Mouse (Mus musculus) limb, embryonic 12.5 days (tissue): ENCODE measurements around the gene Exoc4. TPM values are rescaled to one million over a fixed set of nuclear protein-coding genes. Genes with fewer than 3 reads are reported as not detected.

Experiments
- ATAC-seq: fragments of 200-750 bp; cut with Nextera tagmentation; 2 replicates; pipeline ENCODE4 v1.8.0; 2017; ENCODE audit warnings: low read depth, moderate TSS enrichment; ENCODE audit not compliant: insufficient number of reproducible peaks, insufficient read depth, low FRiP score, low TSS enrichment
- H3K27ac ChIP-seq: fragments of 300-500 bp; sonication (generic); 2 replicates; pipeline ENCODE4 v1.5.1; 2016; ENCODE audit warnings: mild to moderate bottlenecking, moderate library complexity
- H3K27me3 ChIP-seq: fragments of 300-500 bp; sonication (generic); 2 replicates; pipeline ENCODE4 v1.6.1; 2016; ENCODE audit warnings: mild to moderate bottlenecking, moderate library complexity
- H3K36me3 ChIP-seq: fragments of 300-500 bp; sonication (generic); 2 replicates; pipeline ENCODE4 v1.6.1; 2016; ENCODE audit warnings: mild to moderate bottlenecking, moderate library complexity
- H3K4me1 ChIP-seq: fragments of 300-500 bp; sonication (generic); replicated peaks from 2 replicates; pipeline ENCODE4 v1.6.1; 2016
- H3K4me2 ChIP-seq: fragments of 300-500 bp; sonication (generic); 2 replicates; pipeline ENCODE4 v1.6.1; 2016; ENCODE audit warnings: mild to moderate bottlenecking, moderate library complexity
- H3K4me3 ChIP-seq: fragments of 300-500 bp; sonication (generic); replicated peaks from 2 replicates; pipeline ENCODE4 v1.5.1; 2016; ENCODE audit warnings: mild to moderate bottlenecking
- H3K9ac ChIP-seq: fragments of 300-500 bp; sonication (generic); replicated peaks from 2 replicates; pipeline ENCODE4 v1.6.1; 2016; ENCODE audit warnings: mild to moderate bottlenecking, moderate library complexity
- H3K9me3 ChIP-seq: fragments of 300-500 bp; sonication (generic); 2 replicates; pipeline ENCODE4 v1.6.1; 2016; ENCODE audit warnings: mild to moderate bottlenecking, moderate library complexity
- WGBS: fragments of 180-500 bp; shearing (Covaris S2); methylation state at CpG from one replicate; pipeline ENCODE4 v1.1.7; 2016; 5-methylcytosine and 5-hydroxymethylcytosine counted together
- polyA plus RNA-seq: library from polyadenylated mRNA; unstranded; fragments of >200 nt; fragmentation: Nextera tagmentation; extraction: Ambion mirVana; gene quantifications from 2 replicates; pipeline ENCODE4 v1.2.1, GENCODE M21; 2016

Exoc4 gene
- polyA plus RNA-seq, 1 experiment from 2014 or later: 39.2 TPM

DNA sequence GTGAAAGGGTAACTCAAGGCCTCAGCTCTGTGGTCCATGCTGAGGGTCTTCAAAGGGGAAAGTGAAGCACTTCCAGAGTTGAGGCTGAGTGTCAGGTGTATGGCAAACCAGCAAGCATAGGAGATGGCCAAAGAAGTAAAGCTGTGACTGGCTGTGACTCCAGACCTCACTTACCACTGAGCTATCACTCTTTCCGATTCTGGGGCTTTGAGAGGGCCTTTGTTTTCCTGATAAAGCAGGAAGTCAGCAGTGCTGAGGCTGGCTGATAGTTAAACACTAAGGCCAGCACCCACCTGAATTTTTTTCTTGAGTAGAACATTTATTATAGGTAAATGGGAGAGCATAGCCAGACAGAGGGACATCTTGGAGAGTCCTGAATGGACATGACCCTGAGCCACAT, 656.2 kb downstream of the Exoc4 start:
- Histone ChIP-seq H3K4me3 (no peak overlapping the region), H3K9me3 (no peaks in the 10 kb centered on the region), H3K4me2 (no peak overlapping the region), H3K27me3 (no peaks in the 10 kb centered on the region), H3K9ac (no peak overlapping the region), H3K4me1 (no peaks in the 10 kb centered on the region), H3K27ac (no peak overlapping the region), H3K36me3 (no peaks in the 10 kb centered on the region)
- ATAC-seq: no peak
- 81% methylated on average over 1 of the region's 1 CpGs for WGBS

DNA sequence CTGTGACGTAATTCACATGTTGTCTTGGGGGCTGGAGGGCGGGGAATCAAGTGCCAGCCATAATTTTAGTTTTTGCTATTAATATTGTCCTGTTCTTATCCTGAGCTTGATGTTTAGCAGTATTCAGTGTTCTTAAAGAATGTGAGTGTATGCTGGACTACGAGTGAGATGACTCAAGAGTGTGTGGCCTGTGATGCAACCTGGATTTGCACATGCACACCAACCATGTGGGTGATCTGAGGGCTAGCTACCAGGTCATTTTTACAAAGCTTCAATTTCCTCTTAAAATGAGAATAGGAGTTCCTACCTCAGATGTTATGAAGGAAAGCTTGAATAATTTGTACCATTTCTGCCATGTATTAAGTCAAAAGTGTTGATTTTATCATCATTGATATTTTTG, 661.8 kb downstream of the Exoc4 start:
- no peaks in the 10 kb centered on the region for H3K4me1 ChIP-seq
- H3K27me3 ChIP-seq: no peaks in the 10 kb centered on the region
- no peak overlapping the region for H3K4me2 ChIP-seq
- H3K4me3 ChIP-seq: no peak overlapping the region
- H3K9me3 ChIP-seq: no peaks in the 10 kb centered on the region
- no peak overlapping the region for H3K27ac ChIP-seq
- 82% methylated on average over 3 of the region's 3 CpGs for WGBS
- ATAC-seq: no peak
- H3K36me3 ChIP-seq: no peaks in the 10 kb centered on the region
- no peak overlapping the region for H3K9ac ChIP-seq

DNA sequence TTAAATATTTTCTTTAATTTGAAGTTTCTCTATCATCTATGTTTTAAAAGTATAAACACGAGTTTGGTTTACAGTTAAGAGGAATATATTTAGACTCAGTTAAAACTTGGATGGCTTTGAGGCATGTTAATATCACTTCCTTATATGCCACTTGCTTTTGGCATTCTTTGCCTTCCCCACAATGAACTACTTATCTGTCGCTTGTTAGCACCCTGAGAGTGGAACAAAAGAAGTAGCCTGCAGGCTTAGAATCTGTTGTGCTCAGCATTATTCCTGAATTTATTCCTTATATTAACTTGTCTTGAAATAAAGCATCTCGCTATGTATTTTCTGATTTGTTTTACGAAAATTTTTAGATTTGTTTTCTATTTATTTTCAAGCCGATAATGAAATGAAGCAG, 664.2 kb downstream of the Exoc4 start:
- Histone ChIP-seq H3K4me2 (no peak overlapping the region), H3K27ac (no peak overlapping the region), H3K9ac (no peak overlapping the region), H3K27me3 (no peaks in the 10 kb centered on the region), H3K4me3 (no peak overlapping the region), H3K36me3 (no peaks in the 10 kb centered on the region), H3K9me3 (no peaks in the 10 kb centered on the region), H3K4me1 (no peaks in the 10 kb centered on the region)
- ATAC-seq: no peak
- 83% methylated on average over 5 of the region's 5 CpGs for WGBS

DNA sequence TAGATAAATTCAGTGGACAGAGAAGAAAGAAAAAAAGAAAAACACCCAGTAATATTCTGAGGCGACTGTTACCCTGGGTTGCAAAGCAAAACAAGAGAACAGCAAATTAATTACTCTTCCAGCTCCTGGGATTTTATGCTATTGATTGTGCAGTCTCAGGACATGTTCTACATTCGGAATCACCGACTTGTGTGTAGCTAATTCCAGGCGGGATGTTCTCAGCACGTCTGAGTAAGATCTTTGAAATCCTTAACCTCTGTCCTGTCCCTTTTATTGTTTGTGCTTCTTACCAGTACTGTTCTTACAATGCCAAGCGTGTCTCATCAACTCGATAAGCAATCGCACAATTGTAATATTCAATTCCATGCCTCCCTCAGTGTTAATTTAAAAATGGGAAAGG, 664.6 kb downstream of the Exoc4 start:
- H3K27me3 ChIP-seq: no peaks in the 10 kb centered on the region
- 85% methylated on average over 8 of the region's 8 CpGs for WGBS
- H3K4me1 ChIP-seq: no peaks in the 10 kb centered on the region
- H3K4me3 ChIP-seq: no peak overlapping the region
- H3K4me2 ChIP-seq: no peak overlapping the region
- ATAC-seq: no peak
- H3K27ac ChIP-seq: no peak overlapping the region
- no peaks in the 10 kb centered on the region for H3K36me3 ChIP-seq
- H3K9ac ChIP-seq: no peak overlapping the region
- H3K9me3 ChIP-seq: no peaks in the 10 kb centered on the region

DNA sequence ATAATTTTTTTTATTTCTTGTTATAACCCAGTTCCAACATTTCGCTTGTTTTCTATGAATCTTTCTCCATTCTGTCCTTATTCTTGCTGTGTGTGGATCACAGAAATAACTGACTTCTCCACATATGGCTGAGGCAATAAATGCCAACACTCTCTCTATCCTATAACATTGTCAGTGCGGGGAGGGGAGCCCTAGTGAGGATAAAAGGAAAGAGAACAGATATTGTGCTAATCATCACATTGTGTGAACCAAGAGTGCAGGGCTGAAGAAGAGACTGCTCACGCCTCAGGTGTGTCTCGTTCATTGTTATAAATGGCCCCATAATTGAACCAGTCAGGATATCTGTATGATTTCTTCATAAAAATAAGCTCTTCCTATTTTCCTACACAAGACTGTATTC, 665.1 kb downstream of the Exoc4 start:
- no peak for ATAC-seq
- 83% methylated on average over 4 of the region's 4 CpGs for WGBS
- Histone ChIP-seq H3K9ac (no peak overlapping the region), H3K4me1 (no peaks in the 10 kb centered on the region), H3K27me3 (no peaks in the 10 kb centered on the region), H3K36me3 (no peaks in the 10 kb centered on the region), H3K4me3 (no peak overlapping the region), H3K27ac (no peak overlapping the region), H3K4me2 (no peak overlapping the region), H3K9me3 (no peaks in the 10 kb centered on the region)

DNA sequence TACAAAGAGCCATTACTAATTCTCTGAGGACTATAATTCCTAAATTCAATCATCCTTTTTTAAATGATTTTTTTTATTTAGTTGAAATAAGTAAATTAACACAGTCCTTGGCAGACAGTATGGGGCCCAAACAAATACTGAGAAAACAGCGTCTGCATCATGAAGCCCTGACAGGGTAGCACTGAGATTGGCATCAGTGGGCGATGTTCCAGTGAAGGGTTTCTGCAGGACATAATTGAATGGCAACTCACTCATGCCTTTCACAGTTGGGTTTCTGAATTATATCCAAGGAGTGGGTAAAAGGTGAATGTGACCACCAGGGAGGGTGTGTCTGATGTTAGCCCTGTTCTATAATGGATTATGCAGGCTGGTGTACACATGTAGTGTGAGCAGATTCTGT, 674.7 kb downstream of the Exoc4 start:
- no peak overlapping the region for H3K4me3 ChIP-seq
- no peaks in the 10 kb centered on the region for H3K4me1 ChIP-seq
- no peak overlapping the region for H3K4me2 ChIP-seq
- H3K27ac ChIP-seq: no peak overlapping the region
- no peaks in the 10 kb centered on the region for H3K36me3 ChIP-seq
- WGBS: 88% methylated on average over 2 of the region's 2 CpGs
- no peak for ATAC-seq
- no peaks in the 10 kb centered on the region for H3K9me3 ChIP-seq
- H3K9ac ChIP-seq: no peak overlapping the region
- H3K27me3 ChIP-seq: no peaks in the 10 kb centered on the region

DNA sequence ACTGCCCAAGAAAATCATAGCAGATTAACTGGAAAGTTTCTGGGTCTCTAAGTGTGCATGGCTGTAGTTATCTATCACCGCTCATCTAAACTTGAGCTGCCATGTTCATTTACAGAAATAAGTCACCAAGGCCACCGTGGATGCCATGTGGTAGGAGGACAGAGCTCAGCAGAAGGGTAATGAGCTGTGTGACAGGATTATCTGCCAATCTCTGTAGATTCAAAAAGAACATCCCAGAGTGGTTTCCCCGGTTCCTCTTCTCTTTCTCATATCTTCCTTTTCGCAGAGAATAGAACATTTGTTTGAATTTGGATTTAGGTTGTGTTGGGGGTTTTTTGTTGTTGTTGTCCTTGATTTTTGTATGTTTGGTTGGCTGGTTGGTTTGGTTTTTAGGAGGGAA, 676.0 kb downstream of the Exoc4 start:
- ATAC-seq: no peak
- Histone ChIP-seq H3K4me3 (no peak overlapping the region), H3K4me2 (no peak overlapping the region), H3K27me3 (no peaks in the 10 kb centered on the region), H3K9me3 (no peaks in the 10 kb centered on the region), H3K27ac (no peak overlapping the region), H3K36me3 (no peaks in the 10 kb centered on the region), H3K4me1 (peaks cover 7% of the 10 kb centered on the region; the same call in 1 of the 2 replicates), H3K9ac (no peak overlapping the region)
- 93% methylated on average over 4 of the region's 4 CpGs for WGBS

DNA sequence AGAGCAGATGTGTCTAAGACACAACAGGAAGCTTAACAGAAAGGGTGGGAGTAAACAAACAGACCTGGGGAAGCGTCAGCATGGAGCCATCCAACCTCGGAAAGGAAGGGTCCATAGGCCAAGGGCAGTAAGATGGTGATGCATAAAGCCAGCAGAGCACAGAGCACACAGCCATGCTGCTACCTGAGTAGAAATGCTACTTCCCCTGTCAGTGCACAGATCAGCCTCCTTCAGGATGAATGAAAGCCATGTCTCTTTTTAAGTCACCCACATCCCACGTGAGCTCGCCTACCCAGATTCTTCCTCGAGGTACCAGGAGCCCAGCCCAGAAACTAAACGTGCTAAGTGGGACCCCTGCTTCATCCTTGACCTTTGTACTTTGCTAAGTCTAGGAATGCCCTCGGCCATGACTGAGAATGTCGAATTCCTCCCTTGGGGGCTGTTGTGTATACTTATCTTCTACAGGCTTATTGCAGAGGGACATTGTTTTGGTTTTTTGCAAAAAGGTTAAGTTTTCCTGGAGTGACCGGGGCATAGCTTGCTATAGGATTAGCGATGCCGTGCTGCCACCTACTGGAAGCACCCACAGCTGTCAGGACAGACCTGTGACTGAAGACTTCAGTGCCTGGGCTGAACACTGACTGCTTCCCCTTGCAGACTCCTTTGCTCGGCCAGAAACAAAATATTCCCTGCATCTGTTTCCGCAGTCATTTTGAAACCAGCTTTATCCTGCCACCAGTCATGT, 680.6 kb downstream of the Exoc4 start:
- ATAC-seq: peak; percentile 86; the same call in 1 of the 2 replicates
- no peaks in the 10 kb centered on the region for H3K36me3 ChIP-seq
- H3K4me2 ChIP-seq: no peak overlapping the region
- H3K4me1 ChIP-seq: peaks cover 9% of the 10 kb centered on the region
- no peak overlapping the region for H3K4me3 ChIP-seq
- no peaks in the 10 kb centered on the region for H3K9me3 ChIP-seq
- H3K27me3 ChIP-seq: no peaks in the 10 kb centered on the region
- H3K9ac ChIP-seq: no peak overlapping the region
- WGBS: 26% methylated on average over 13 of the region's 13 CpGs
- H3K27ac ChIP-seq: no peak overlapping the region

DNA sequence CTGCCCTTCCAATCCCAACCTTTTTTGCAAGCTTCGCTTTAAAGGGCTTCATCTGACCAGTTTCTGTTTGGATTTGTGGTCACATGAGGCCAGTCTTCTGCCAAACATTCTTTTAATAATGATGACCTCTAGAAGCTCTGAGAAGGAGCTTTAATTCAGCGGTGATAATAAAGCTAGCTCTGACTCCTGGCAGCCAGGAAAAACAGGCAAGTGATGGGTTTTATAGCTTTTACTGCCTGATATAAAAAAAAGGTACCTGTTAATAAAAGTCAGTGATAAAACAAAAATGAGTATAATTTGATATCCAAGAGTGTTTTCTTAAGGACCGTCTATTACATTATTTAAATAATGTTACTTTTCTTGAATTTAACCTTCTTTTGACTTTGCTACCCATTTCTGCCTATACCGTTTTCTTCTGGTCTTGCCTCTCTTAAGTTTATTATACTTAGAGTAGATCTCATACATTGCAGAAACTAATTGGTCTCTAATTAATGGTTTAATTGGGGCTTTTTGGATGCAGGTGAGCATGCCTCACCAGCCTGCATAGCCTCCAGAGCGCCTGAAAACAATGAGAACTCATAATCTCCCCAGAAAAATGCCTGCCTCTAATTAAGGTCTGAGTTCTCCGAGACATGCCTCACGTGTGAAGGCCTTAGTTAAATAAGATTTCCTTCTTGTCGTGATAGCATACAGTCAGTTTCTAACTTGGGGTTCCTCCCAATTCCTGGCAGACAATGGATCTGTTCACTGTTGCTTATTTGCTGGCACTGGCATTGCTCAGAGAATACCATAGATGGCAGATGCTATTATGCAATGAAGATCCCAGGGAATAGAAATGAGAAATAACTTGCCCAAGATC, 681.4 kb downstream of the Exoc4 start:
- H3K27me3 ChIP-seq: no peaks in the 10 kb centered on the region
- H3K9me3 ChIP-seq: no peaks in the 10 kb centered on the region
- H3K4me1 ChIP-seq: peaks cover 9% of the 10 kb centered on the region
- H3K27ac ChIP-seq: no peak overlapping the region
- H3K36me3 ChIP-seq: no peaks in the 10 kb centered on the region
- no peak for ATAC-seq
- no peak overlapping the region for H3K4me2 ChIP-seq
- 38% methylated on average over 8 of the region's 8 CpGs for WGBS
- no peak overlapping the region for H3K4me3 ChIP-seq
- no peak overlapping the region for H3K9ac ChIP-seq

DNA sequence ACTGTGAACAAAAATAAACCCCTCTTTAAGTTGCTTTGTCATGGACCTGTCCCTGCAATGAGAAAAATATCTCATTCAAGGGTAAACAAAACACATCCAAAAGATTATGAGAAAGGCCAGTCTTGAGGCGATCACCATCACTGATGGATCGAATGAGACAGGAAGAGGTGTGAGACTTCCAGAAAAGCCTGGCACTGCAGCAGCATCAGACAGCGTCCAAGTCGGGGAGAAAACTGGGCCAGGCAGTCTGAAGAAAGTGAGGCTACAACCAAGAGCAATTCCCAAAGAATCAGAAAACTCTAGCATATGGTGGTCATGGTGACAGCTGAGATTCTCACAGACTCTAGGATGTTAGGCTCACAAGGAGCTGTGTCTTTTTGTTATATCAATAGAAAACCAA, 689.0 kb downstream of the Exoc4 start:
- Histone ChIP-seq H3K4me2 (no peak overlapping the region), H3K27ac (no peak overlapping the region), H3K9ac (no peak overlapping the region), H3K4me3 (no peak overlapping the region), H3K9me3 (no peaks in the 10 kb centered on the region), H3K4me1 (no peaks in the 10 kb centered on the region), H3K27me3 (no peaks in the 10 kb centered on the region), H3K36me3 (no peaks in the 10 kb centered on the region)
- ATAC-seq: no peak
- WGBS: 88% methylated on average over 4 of the region's 4 CpGs

DNA sequence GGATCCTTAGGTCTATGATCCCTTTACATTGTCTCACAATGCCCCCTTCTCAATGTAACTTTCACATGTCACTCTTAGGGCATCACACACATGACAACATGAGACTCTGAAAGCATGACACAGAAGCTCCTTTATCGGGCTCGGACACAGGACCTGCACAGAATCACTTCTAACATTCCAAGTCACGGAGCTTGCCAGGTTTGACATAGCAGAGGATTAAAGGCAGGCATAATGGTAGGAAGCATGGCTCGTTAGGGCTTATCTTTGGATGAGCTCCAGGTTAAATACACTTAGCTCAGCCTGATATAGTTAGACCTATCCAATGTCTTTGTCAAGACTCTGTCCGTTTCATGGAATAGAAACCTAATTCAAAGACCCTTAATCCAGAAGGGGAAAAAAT, 690.3 kb downstream of the Exoc4 start:
- no peak overlapping the region for H3K27ac ChIP-seq
- no peaks in the 10 kb centered on the region for H3K9me3 ChIP-seq
- no peaks in the 10 kb centered on the region for H3K27me3 ChIP-seq
- no peak overlapping the region for H3K4me2 ChIP-seq
- H3K4me1 ChIP-seq: no peaks in the 10 kb centered on the region
- H3K36me3 ChIP-seq: no peaks in the 10 kb centered on the region
- H3K4me3 ChIP-seq: no peak overlapping the region
- H3K9ac ChIP-seq: no peak overlapping the region
- no peak for ATAC-seq
- 76% methylated on average over 5 of the region's 5 CpGs for WGBS
